Mouse (Mus musculus): ENCODE results near the gene Cntn2. TPM values are rescaled to one million over a fixed set of nuclear protein-coding genes. Genes with fewer than 3 reads are reported as not detected.

Cntn2 gene
- polyA plus RNA-seq, 1 experiment from 2014 or later = 0.09 TPM

- H3K27ac ChIP-seq (ENCODE audit: low read length) = no peak overlapping the region
- H3K4me3 ChIP-seq (ENCODE audit: low read length) = no peak overlapping the region
- no peak for ATAC-seq (replicated peaks; ENCODE audit: extremely low read depth, insufficient read depth, low FRiP score)
- no peak overlapping the region for H3K9ac ChIP-seq (ENCODE audit: low read length)
- H3K9me3 ChIP-seq (replicated peaks; ENCODE audit: control insufficient read depth, low read length) = no peaks in the 10 kb centered on the region
- H3K36me3 ChIP-seq (ENCODE audit: control insufficient read depth, insufficient read depth) = peaks cover 16% of the 10 kb centered on the region
- no peaks in the 10 kb centered on the region for H3K4me1 ChIP-seq (ENCODE audit: control insufficient read depth, insufficient read depth, low read length)
- 86% methylated on average over 5 of the region's 5 CpGs for WGBS
- no peak overlapping the region for H3K4me2 ChIP-seq (ENCODE audit: low read depth, low read length)
- H3K27me3 ChIP-seq (ENCODE audit: control insufficient read depth, insufficient read depth, low read length) = peaks cover 3% of the 10 kb centered on the region; the same call in 1 of the 2 replicates
Observed at GRCm38 (mm10) chr1:132509771-132510170, 33.3 kb downstream of the Cntn2 start.

- WGBS = 93% methylated on average over 7 of the region's 7 CpGs
- Histone ChIP-seq H3K27me3 (ENCODE audit: control insufficient read depth, insufficient read depth, low read length) (no peaks in the 10 kb centered on the region), H3K4me2 (ENCODE audit: low read depth, low read length) (no peak overlapping the region), H3K9me3 (replicated peaks; ENCODE audit: control insufficient read depth, low read length) (no peaks in the 10 kb centered on the region), H3K4me1 (ENCODE audit: control insufficient read depth, insufficient read depth, low read length) (no peaks in the 10 kb centered on the region), H3K4me3 (ENCODE audit: low read length) (no peak overlapping the region), H3K36me3 (ENCODE audit: control insufficient read depth, insufficient read depth) (peaks cover 28% of the 10 kb centered on the region), H3K27ac (ENCODE audit: low read length) (no peak overlapping the region), H3K9ac (ENCODE audit: low read length) (no peak overlapping the region)
- ATAC-seq (replicated peaks; ENCODE audit: extremely low read depth, insufficient read depth, low FRiP score) = no peak
Observed at GRCm38 (mm10) chr1:132506656-132507055, 36.4 kb downstream of the Cntn2 start.

DNA sequence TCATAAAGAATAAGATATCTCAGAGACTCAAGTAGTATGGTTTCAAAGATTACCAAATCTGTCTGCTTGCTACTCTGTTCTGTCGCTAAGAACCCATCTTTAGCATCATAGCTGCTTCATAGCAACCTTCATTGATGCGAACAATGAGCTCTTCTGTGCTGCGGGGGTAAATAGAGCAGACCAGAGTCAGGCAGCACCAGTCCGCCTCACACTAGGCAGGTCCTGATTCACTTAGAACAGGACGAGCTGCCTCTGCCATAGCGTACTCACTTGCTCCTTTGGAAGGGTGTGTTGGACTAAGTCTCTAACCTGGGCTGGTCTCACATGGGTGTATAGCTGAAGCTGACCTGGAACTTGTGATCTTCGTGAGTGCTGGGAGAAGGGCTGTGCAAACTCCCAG is 37.0 kb downstream of the Cntn2 start, which contains the start of gene Tmem81:
Tmem81 (plus strand) TSS at position 173 of the 400 bp plus-strand sequence.
- no peak within 1 kb of the TSS for H3K27ac ChIP-seq (ENCODE audit: low read length)
- H3K9ac ChIP-seq (ENCODE audit: low read length) = no peak within 1 kb of the TSS
- no peak within 1 kb of the TSS for H3K4me2 ChIP-seq (ENCODE audit: low read depth, low read length)
- H3K9me3 ChIP-seq (replicated peaks; ENCODE audit: control insufficient read depth, low read length) = no peaks in the 10 kb centered on the region
- H3K27me3 ChIP-seq (ENCODE audit: control insufficient read depth, insufficient read depth, low read length) = no peaks in the 10 kb centered on the region
- ATAC-seq (replicated peaks; ENCODE audit: extremely low read depth, insufficient read depth, low FRiP score) = no peak
- WGBS = 90% methylated on average over 7 of the region's 7 CpGs
- peaks cover 32% of the 10 kb centered on the region for H3K36me3 ChIP-seq (ENCODE audit: control insufficient read depth, insufficient read depth)
- H3K4me3 ChIP-seq (ENCODE audit: low read length) = no peak within 1 kb of the TSS
- H3K4me1 ChIP-seq (ENCODE audit: control insufficient read depth, insufficient read depth, low read length) = no peaks in the 10 kb centered on the region

- Histone ChIP-seq H3K4me2 (ENCODE audit: low read depth, low read length) (no peak overlapping the region), H3K36me3 (ENCODE audit: control insufficient read depth, insufficient read depth) (peaks cover 37% of the 10 kb centered on the region), H3K9me3 (replicated peaks; ENCODE audit: control insufficient read depth, low read length) (no peaks in the 10 kb centered on the region), H3K9ac (ENCODE audit: low read length) (no peak overlapping the region), H3K27me3 (ENCODE audit: control insufficient read depth, insufficient read depth, low read length) (no peaks in the 10 kb centered on the region), H3K27ac (ENCODE audit: low read length) (no peak overlapping the region), H3K4me3 (ENCODE audit: low read length) (no peak overlapping the region), H3K4me1 (ENCODE audit: control insufficient read depth, insufficient read depth, low read length) (no peaks in the 10 kb centered on the region)
- WGBS = 91% methylated on average over 5 of the region's 5 CpGs
- ATAC-seq (replicated peaks; ENCODE audit: extremely low read depth, insufficient read depth, low FRiP score) = no peak
Observed at GRCm38 (mm10) chr1:132505155-132505554, 37.9 kb downstream of the Cntn2 start.

DNA sequence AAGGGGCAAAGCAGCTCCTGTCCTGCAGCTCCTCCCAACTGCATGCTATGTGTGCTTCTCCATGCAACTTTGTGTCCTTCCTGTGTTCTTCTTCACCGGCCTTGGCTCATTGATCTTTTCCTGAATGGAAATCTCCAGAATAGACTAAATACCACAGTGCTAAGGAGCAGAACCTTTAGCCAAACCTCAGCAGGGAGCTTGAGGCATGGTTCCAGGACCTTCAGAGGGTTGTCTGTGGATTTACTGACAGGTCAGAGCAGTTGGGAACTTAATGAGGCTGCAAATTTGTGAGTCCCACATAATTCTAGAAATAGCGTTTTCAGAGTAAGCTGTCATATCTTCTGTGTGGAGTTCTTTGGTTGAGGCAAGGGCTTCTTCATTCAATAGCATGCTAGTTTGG is 42.5 kb downstream of the Cntn2 start:
- peaks cover 46% of the 10 kb centered on the region for H3K36me3 ChIP-seq (ENCODE audit: control insufficient read depth, insufficient read depth)

GRCm38 (mm10) chr1:132483759-132484158 is 59.3 kb downstream of the Cntn2 start:
- Histone ChIP-seq H3K27ac (ENCODE audit: low read length) (no peak overlapping the region), H3K4me2 (ENCODE audit: low read depth, low read length) (no peak overlapping the region), H3K9ac (ENCODE audit: low read length) (no peak overlapping the region), H3K4me3 (ENCODE audit: low read length) (no peak overlapping the region), H3K9me3 (replicated peaks; ENCODE audit: control insufficient read depth, low read length) (no peaks in the 10 kb centered on the region), H3K4me1 (ENCODE audit: control insufficient read depth, insufficient read depth, low read length) (peaks cover under 1% of the 10 kb centered on the region; the same call in 1 of the 2 replicates), H3K36me3 (ENCODE audit: control insufficient read depth, insufficient read depth) (peaks cover 5% of the 10 kb centered on the region), H3K27me3 (ENCODE audit: control insufficient read depth, insufficient read depth, low read length) (no peaks in the 10 kb centered on the region)
- 85% methylated on average over 6 of the region's 6 CpGs for WGBS
- ATAC-seq (replicated peaks; ENCODE audit: extremely low read depth, insufficient read depth, low FRiP score) = no peak

More for the DNA sequence above, 42.5 kb downstream of the Cntn2 start:
- H3K4me1 ChIP-seq (ENCODE audit: control insufficient read depth, insufficient read depth, low read length) = no peaks in the 10 kb centered on the region
- no peak overlapping the region for H3K9ac ChIP-seq (ENCODE audit: low read length)
- H3K4me2 ChIP-seq (ENCODE audit: low read depth, low read length) = no peak overlapping the region
- no peak overlapping the region for H3K4me3 ChIP-seq (ENCODE audit: low read length)
- H3K27me3 ChIP-seq (ENCODE audit: control insufficient read depth, insufficient read depth, low read length) = no peaks in the 10 kb centered on the region
- no peaks in the 10 kb centered on the region for H3K9me3 ChIP-seq (replicated peaks; ENCODE audit: control insufficient read depth, low read length)
- H3K27ac ChIP-seq (ENCODE audit: low read length) = no peak overlapping the region
- WGBS = 95% methylated on average over 2 of the region's 2 CpGs
- ATAC-seq (replicated peaks; ENCODE audit: extremely low read depth, insufficient read depth, low FRiP score) = no peak

DNA sequence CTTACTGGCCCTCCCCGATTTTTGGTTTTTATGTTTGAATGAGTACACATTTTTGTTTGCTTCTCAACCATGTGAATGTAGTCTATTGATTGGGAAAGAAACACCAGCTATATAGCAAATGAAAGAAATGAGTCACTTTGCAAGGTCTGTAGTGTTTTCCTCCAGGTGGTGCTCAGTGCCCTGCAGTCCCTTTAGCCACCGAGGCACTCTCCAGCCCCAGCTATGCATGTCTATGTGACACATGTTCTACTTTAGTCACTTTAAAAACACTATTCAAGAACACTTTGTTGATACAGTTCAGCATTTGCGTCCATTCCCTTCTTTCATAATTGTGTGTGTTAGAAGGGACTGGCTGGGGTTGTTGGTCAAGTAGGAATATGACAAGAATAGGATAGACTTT is 59.8 kb downstream of the Cntn2 start:
- Histone ChIP-seq H3K36me3 (ENCODE audit: control insufficient read depth, insufficient read depth) (peaks cover 5% of the 10 kb centered on the region), H3K9ac (ENCODE audit: low read length) (no peak overlapping the region), H3K4me1 (ENCODE audit: control insufficient read depth, insufficient read depth, low read length) (peaks cover 5% of the 10 kb centered on the region), H3K4me2 (ENCODE audit: low read depth, low read length) (no peak overlapping the region), H3K27ac (ENCODE audit: low read length) (no peak overlapping the region), H3K27me3 (ENCODE audit: control insufficient read depth, insufficient read depth, low read length) (no peaks in the 10 kb centered on the region), H3K9me3 (replicated peaks; ENCODE audit: control insufficient read depth, low read length) (no peaks in the 10 kb centered on the region), H3K4me3 (ENCODE audit: low read length) (no peak overlapping the region)
- ATAC-seq (replicated peaks; ENCODE audit: extremely low read depth, insufficient read depth, low FRiP score) = no peak
- 83% methylated on average over 3 of the region's 3 CpGs for WGBS

DNA sequence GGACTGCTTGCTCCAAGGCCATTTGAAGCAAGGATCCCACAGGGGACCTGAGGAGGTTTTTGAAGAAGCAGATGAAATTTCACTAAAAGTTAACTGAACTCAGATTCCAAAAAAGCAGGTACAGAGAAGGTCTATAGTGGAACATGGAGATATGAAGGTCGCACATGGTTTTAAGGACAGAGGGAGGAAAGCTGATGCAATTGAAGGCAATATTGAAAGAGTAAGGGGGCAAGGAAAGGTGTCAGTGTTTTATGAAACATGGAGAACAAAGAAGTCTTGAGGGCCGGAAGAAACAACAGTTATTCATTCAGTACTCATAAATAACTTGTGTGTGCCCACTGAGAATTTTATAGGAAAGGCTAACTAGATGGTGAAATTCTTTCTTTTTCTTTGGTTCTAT is 61.4 kb downstream of the Cntn2 start:
- H3K27ac ChIP-seq (ENCODE audit: low read length) = no peak overlapping the region
- H3K4me3 ChIP-seq (ENCODE audit: low read length) = no peak overlapping the region
- H3K27me3 ChIP-seq (ENCODE audit: control insufficient read depth, insufficient read depth, low read length) = no peaks in the 10 kb centered on the region
- H3K9ac ChIP-seq (ENCODE audit: low read length) = no peak overlapping the region
- H3K4me2 ChIP-seq (ENCODE audit: low read depth, low read length) = no peak overlapping the region
- ATAC-seq (replicated peaks; ENCODE audit: extremely low read depth, insufficient read depth, low FRiP score) = no peak
- H3K36me3 ChIP-seq (ENCODE audit: control insufficient read depth, insufficient read depth) = peaks cover 3% of the 10 kb centered on the region
- 90% methylated on average over 2 of the region's 2 CpGs for WGBS
- H3K4me1 ChIP-seq (ENCODE audit: control insufficient read depth, insufficient read depth, low read length) = peaks cover 11% of the 10 kb centered on the region
- no peaks in the 10 kb centered on the region for H3K9me3 ChIP-seq (replicated peaks; ENCODE audit: control insufficient read depth, low read length)

DNA sequence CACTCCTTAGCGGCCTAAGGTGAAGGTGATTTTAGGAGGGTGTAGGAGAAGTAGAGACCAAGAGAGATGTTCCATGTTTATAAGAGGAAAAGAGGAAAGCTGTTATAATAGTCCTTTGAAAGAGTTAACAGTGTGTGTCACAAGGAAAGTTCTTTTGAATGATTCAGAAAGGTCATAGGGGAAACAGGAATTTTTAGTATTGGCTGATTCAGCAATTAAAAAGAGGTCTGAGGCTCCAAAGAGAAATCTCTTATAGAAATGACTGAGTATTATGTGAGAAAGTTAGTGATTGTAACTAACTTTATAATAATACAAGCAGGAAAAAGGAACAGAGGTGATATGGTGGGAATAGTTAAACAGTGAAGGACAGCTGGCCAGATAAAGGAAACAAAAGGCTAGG is 63.6 kb downstream of the Cntn2 start:
- Histone ChIP-seq H3K4me3 (ENCODE audit: low read length) (no peak overlapping the region), H3K27me3 (ENCODE audit: control insufficient read depth, insufficient read depth, low read length) (no peaks in the 10 kb centered on the region), H3K4me1 (ENCODE audit: control insufficient read depth, insufficient read depth, low read length) (peaks cover 17% of the 10 kb centered on the region), H3K27ac (ENCODE audit: low read length) (no peak overlapping the region), H3K9me3 (replicated peaks; ENCODE audit: control insufficient read depth, low read length) (no peaks in the 10 kb centered on the region), H3K4me2 (ENCODE audit: low read depth, low read length) (no peak overlapping the region), H3K9ac (ENCODE audit: low read length) (no peak overlapping the region), H3K36me3 (ENCODE audit: control insufficient read depth, insufficient read depth) (no peaks in the 10 kb centered on the region)
- 76% methylated on average over 1 of the region's 1 CpGs for WGBS
- ATAC-seq (replicated peaks; ENCODE audit: extremely low read depth, insufficient read depth, low FRiP score) = no peak

Data from heart, embryonic 16.5 days (tissue).